Mouse (Mus musculus) layer of hippocampus, postnatal 36 days (tissue): ENCODE measurements around the gene Tmpo. TPM values are rescaled to one million over a fixed set of nuclear protein-coding genes. Genes with fewer than 3 reads are reported as not detected.

Source experiments
- DNase-seq, 2 experiments: peaks; one replicate each; pipeline ENCODE4 v3.0.0; 2022
- total RNA-seq, 2 experiments: library from RNA; stranded (reverse); gene quantifications; 2 replicates each; pipeline ENCODE4 v1.2.3; 2021

Gene Tmpo
- total RNA-seq, 2 experiments from 2014 or later: 38.8 to 41.2 TPM

DNA sequence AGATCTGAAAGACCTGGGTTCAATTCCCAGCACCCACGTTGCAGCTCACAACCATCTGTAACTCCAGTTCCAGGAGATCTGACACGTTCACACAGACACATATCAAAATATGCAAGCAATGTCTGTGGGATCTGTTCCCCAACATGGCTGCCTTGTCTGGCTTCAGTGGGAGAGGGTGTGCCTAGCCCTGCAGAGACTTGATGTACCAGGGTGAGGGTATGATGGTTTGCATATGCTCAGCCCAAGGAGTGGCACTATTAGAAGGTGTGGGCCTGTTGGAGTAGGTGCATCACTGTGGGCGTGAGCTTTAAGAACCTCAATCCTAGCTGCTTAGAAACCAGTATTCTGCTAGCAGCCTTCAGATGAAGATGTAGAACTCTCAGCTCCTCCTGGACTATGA is 75.1 kb downstream of the Tmpo start:
- no peak for DNase-seq

- DNase-seq: no peak
Observed at GRCm38 (mm10) chr10:91102799-91103590, 78.1 kb downstream of the Tmpo start.

DNA sequence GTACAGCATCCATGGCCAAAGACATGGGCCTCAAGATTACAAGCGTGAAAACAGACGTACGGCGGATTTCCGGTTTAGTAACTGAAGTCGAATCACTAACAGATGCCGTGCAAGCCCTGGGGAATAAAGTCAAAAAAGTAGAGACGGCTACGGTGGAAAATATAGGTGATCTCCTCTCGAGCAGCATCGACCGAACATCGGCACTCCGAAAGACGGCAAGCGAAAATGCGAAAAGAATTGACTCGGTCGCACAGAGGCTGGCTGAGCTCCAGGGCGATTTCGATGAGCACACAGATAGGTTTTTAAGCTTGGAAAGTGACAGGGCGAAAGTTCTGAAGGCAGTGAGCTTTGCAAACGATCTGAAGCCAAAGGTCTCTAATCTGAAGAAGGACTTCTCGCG is 79.2 kb downstream of the Tmpo start:
- DNase-seq: no peak

- no peak for DNase-seq
Observed at GRCm38 (mm10) chr10:91100101-91100500, 81.0 kb downstream of the Tmpo start.

GRCm38 (mm10) chr10:91098056-91098455 is 83.1 kb downstream of the Tmpo start:
- DNase-seq: no peak

Other genes with a start within 250 kb of the Tmpo start
- 10 to 100 TPM; 14.0 to 15.6 TPM for gene Apaf1, start 98.5 kb downstream of the Tmpo start, total RNA-seq
- 10 to 100 TPM; 16.7 to 17.9 TPM for gene Ikbip, start 98.4 kb downstream of the Tmpo start, total RNA-seq
- 100 to 1,000 TPM; 499 to 538 TPM for gene Slc25a3, start 57.3 kb downstream of the Tmpo start, total RNA-seq